Mouse (Mus musculus) ES-CJ7 (cell line): Measurements from ENCODE around the gene Cldn22.

Source experiments
- DNase-seq: peaks from one replicate; pipeline ENCODE4 v3.0.0; 2011; ENCODE audit warnings: low read depth, low spot score

The Cldn22 gene

GRCm38 (mm10) chr8:47832616-47833015, 8.3 kb downstream of the Cldn22 start:
- no peak for DNase-seq

GRCm38 (mm10) chr8:47833944-47834343, 9.7 kb downstream of the Cldn22 start:
- no peak for DNase-seq

GRCm38 (mm10) chr8:47843063-47843462, 18.8 kb downstream of the Cldn22 start:
- DNase-seq, result peak; percentile 78

- no peak for DNase-seq
Measured at GRCm38 (mm10) chr8:47843651-47844050, 19.4 kb downstream of the Cldn22 start.

- no peak for DNase-seq
Measured at GRCm38 (mm10) chr8:47845956-47846355, 21.7 kb downstream of the Cldn22 start.

- no peak for DNase-seq
Measured at GRCm38 (mm10) chr8:47847161-47847560, 22.9 kb downstream of the Cldn22 start.

- no peak for DNase-seq
Measured at GRCm38 (mm10) chr8:47847931-47848330, 23.6 kb downstream of the Cldn22 start.

GRCm38 (mm10) chr8:47849842-47850241, 25.6 kb downstream of the Cldn22 start:
- DNase-seq, result peak; percentile 77

GRCm38 (mm10) chr8:47851824-47852502, 27.7 kb downstream of the Cldn22 start:
- DNase-seq, result no peak

- no peak for DNase-seq
Measured at GRCm38 (mm10) chr8:47852737-47853136, 28.5 kb downstream of the Cldn22 start.

GRCm38 (mm10) chr8:47853356-47853755, 29.1 kb downstream of the Cldn22 start:
- DNase-seq, result no peak

- DNase-seq, result no peak
Measured at GRCm38 (mm10) chr8:47859259-47859658, 35.0 kb downstream of the Cldn22 start.

GRCm38 (mm10) chr8:47866568-47866967, 42.3 kb downstream of the Cldn22 start:
- no peak for DNase-seq

- peak; percentile 77 for DNase-seq
Measured at GRCm38 (mm10) chr8:47867067-47867466, 42.8 kb downstream of the Cldn22 start.

GRCm38 (mm10) chr8:47872361-47873107, 48.3 kb downstream of the Cldn22 start:
- peak; percentile 71 for DNase-seq

- DNase-seq, result no peak
Measured at GRCm38 (mm10) chr8:47874497-47875178, 50.4 kb downstream of the Cldn22 start.
